Mouse (Mus musculus) heart, postnatal 36 days (tissue): ENCODE results near the gene Oas2. TPM values are rescaled to one million over a fixed set of nuclear protein-coding genes. Genes with fewer than 3 reads are reported as not detected.
"Not testable (repeated sequence)": the region's sequence is repeated elsewhere in the genome, so short reads cannot be mapped to it uniquely, and the experiment has no call there.

Experiments used
- DNase-seq, 2 experiments: peaks; one replicate each; pipeline ENCODE4 v3.0.0; 2021 to 2022
- intact Hi-C: fragments of 180-260 bp; cut with DNase I; formaldehyde crosslinking; loops from one replicate; pipeline ENCODE4 v1.15.1; 2025
- total RNA-seq, 2 experiments: library from RNA; stranded (reverse); gene quantifications; 2 replicates each; pipeline ENCODE4 v1.2.3; 2021

Oas2 gene
- total RNA-seq: 1 to 10 TPM in 1 of 2 experiments, under 1 TPM in 1; 0.80 to 2.4 TPM

GRCm38 (mm10) chr5:120749688-120750087 is at the start of gene Oas2:
TSS of gene Oas2 (minus strand) at chr5:120749853.
- DNase-seq: peak; percentile 23

DNA sequence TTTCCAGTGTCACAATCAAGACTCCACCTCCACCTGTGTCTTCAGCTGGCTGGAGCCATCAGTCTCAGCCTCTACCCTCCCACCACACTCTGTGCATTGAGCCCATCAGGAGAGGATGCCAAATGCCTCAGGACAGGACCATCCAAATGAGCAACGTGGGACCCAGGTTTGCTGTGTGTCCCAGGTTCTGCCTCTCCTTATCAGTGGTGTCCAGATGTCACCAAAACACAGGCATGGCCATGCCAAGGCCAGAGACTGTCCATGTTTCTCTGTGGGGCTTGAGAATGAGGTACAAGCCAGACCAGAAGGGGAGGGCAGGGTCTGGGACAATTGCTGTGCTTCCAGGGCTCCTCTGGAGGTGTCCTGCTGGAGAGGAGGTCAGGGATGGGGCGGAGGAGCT is 49.3 kb upstream of the Oas2 start:
- intact Hi-C loops, DNase-seq: not testable (repeated sequence)

More at GRCm38 (mm10) chr5:120749688-120750087, at the start of gene Oas2:
- intact Hi-C loops: loop anchor here (10.0 kb wide), 1 partner anchor 245 kb away; the partner anchor contains the start of gene Plbd2

GRCm38 (mm10) chr5:120798147-120798546 is 48.5 kb upstream of the Oas2 start:
- intact Hi-C loops, DNase-seq: not testable (repeated sequence)

- DNase-seq, intact Hi-C loops: not testable (repeated sequence)
Measured at GRCm38 (mm10) chr5:120795480-120796034, 45.9 kb upstream of the Oas2 start, which contains the start of gene Oas1e. TSS of gene Oas1e (minus strand) at chr5:120795530.

GRCm38 (mm10) chr5:120793043-120793442 is 43.4 kb upstream of the Oas2 start:
- peak; percentile 19 to 51 for DNase-seq
- intact Hi-C loops: no loop called here

DNA sequence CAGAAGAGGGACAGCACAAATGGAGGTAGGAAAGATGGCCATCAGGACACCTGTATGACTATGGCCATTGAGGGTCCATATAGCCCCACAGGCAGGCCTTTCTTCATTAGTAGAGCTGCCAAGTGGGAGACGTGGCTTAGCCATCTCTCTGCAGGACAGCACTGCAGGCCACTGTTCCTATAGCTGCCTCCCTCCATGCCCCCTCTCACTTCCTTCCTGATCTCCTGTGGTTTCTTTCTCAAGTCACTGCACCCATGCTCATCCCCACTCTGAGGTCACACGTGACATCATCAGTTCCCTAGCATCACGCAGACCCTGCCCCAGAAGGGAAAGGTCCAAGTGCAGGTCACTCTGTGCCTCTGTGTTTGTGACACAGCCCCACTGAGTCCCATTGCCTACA is 37.4 kb upstream of the Oas2 start:
- intact Hi-C loops: no loop called here
- DNase-seq: no peak

DNA sequence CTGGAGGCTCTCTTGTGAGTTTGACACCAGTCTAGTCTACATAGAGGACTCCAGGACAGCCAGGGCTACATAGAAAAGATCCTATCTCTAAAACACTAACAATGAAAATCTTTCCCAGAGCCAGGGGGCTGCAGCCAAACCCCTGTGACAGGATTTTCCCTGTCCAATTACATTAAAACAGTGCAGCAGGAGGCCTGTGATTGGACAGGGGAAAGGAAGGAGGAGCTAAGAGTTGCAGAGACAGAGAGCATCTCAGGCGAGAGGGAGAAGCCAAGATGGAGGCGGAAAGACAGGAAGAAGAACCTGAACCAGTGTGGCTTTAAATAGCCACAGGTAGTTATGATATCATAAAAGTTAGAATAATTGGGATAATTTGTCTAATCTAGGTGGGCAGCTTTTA is 32.8 kb upstream of the Oas2 start:
- intact Hi-C loops: no loop called here

DNA sequence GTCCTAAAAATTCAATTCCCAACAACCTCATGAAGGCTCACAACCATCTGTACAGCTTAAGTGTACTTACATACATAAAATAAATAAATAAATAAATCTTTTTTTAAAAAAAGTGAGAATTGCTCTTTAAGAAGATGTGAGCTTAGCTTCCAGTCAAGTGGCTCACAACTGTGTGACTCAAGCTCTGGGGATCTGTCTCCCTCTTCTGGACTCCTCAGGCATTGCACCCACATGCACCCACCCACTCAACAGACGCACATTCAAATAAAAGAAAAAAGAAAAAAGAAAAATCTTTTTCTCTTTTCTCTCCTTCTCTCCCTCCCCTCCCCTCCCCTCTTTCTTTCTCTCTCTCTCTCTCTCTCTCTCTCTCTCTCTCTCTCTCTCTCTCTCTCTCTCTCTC is 32.0 kb upstream of the Oas2 start:
- intact Hi-C loops: no loop called here
- DNase-seq: no peak

More for the DNA sequence above, 32.8 kb upstream of the Oas2 start:
- DNase-seq: no peak

DNA sequence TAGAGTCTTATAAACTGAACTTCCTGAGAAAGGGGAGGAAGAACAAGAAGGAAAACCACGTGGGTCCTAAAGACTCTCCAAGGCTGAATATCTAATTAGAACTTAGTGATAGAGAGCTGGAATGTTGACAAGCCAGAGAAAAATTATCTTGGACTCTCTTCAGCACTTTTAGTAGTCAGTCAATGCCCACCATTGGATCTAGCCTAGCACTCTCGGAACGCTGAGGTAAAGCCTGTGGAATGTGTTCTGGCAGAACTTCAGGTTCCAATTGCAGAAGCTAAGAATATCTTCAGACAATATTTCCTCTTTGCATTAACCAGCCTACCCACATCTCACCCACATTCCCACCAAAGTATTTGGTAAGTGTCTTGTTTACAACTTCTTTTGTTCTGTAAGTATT is 30.3 kb upstream of the Oas2 start:
- intact Hi-C loops: no loop called here
- DNase-seq: no peak

GRCm38 (mm10) chr5:120778941-120779340 is 29.3 kb upstream of the Oas2 start:
- DNase-seq: no peak
- intact Hi-C loops: no loop called here

DNA sequence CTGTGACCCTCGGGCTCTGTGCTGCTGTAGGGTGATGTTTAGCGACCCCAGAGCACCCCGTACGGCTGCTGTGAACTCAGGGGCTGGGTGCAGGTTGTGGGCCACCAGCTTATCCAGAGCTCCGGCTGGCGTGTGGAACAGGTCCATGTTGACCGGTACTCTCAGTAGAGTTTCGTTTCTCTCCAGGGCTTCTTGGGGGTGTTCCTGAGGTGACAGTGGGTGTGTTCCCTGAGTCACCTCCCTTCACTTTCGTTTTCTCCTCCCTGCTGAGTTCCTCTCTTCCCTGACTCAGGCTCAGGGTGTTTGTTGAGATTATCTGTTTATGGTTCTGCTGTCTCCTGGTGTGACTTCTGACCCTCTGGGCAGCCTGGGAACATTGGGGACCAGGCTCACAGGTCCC is 27.8 kb upstream of the Oas2 start, which contains the start of gene Oas3:
Oas3 (minus strand) TSS at position 184 of the 400 bp plus-strand sequence.
- intact Hi-C loops: no loop called here
- DNase-seq: no peak

DNA sequence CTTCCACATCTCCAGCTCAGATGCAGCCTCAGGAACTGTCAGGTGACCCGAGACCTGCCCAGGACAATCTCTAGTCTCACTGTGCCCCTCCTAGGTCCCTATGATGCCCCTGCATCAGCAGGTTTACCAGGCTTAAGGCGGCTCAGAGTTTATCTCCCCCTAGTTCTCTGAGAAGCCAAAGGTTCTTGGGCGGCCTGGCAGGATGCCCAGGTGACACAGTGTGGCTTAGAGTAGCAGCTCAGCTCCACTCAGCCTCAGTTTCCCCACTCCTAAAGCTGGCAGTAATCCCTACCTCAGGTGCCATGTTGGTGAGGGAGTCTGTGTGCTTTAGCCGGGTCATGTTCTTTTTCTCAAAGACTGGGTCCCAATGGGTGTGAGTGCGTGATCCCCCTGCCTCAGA is 27.1 kb upstream of the Oas2 start:
- intact Hi-C loops: no loop called here
- no peak for DNase-seq

DNA sequence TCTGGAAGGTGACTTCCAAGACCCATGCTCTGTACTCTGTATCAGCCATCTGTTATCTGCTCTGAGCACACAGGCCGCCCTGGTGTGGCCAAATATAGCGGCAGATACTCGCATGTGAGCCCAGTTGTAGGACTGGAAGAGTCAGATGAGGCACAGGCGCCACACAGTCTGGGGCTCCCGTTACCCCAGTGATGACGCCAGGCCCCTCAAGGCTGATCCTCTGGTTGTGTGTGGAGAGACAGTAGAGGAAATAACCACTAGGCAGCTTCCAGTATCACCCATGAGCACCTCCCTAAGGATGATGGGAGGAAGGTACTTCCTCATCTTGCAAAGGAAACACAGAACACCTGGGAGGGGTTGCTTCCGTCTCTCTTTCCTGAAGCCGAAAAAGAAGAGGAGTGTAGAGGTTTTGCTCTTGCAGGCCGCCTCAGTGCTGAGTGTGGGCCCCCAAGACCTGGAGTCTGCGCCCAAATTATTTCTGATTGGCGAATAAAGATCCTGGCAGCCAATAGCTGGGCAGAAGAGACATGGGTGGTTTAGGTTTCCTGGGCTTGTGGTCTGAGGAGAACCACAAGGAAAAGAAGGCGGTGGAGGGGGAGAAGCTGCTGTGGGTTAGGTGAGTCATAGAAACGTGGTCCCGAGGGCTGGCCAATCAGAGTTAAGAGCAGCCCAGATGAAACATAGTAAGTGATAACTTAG is 25.8 kb upstream of the Oas2 start:
- intact Hi-C loops: no loop called here
- no peak for DNase-seq

- intact Hi-C loops: no loop called here
- no peak for DNase-seq
Measured at GRCm38 (mm10) chr5:120769396-120769795, 19.7 kb upstream of the Oas2 start.

DNA sequence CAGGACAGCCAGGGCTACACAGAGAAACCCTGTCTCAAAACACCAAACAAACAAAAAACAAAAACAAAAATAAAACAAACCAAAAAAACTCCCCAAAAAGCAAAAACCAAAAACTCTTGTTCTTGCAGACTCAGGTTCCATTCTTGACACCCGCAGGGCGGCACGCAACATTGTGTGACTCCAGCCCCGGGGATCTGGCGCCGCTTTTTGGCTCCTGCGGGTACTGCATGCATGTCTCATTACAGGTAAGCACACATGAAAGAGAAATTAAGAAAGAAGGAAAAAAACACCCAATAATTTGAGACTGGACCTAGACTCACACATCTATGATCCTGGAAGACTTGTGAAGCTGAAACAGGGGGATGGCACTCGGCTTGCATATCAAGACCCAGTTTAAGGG is 15.4 kb upstream of the Oas2 start:
- DNase-seq: no peak
- intact Hi-C loops: no loop called here

- no peak for DNase-seq
- intact Hi-C loops: no loop called here
Measured at GRCm38 (mm10) chr5:120761901-120762300, 12.2 kb upstream of the Oas2 start.

- intact Hi-C loops: no loop called here
- no peak for DNase-seq
Measured at GRCm38 (mm10) chr5:120754215-120754614, 4.6 kb upstream of the Oas2 start.

DNA sequence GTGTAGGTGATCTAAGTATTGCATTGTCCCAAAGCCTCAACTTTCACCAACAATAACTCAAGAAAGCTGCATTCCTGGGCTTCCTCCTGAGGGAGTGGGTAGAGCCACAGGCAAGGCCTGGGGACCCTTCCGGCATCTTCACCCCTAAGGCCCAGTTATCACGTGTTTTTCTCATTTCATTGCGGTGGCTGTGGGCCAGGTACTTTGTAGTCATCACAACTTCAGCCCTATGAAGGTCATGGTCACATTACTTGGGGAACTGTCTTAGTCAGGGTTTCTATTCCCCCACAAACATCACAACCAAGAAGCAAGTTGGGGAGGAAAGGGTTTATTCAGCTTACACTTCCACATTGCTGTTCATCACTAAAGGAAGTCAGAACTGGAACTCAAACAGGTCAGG is 3.1 kb upstream of the Oas2 start:
- DNase-seq: no peak
- intact Hi-C loops: no loop called here

DNA sequence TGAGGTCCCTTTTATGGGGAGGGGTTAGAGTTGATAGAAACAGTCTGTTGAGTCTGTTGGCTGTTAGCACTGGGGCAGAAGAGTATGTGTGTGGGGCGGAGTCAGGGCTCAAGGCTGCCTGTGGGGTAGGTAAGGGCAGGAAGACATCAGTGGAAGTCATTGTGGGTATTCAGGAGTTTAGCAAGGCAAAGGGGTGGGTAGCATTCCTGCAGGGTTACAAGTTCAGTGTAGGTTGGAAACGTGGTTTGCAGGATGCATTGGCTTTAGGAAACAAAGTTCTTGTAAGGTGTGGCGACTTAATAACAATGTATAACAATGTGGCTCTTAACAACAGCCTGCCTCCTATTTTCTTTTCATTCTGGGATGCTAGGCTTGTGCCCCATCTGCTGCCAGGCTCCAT is 1.6 kb upstream of the Oas2 start:
- DNase-seq: no peak
- intact Hi-C loops: no loop called here

DNA sequence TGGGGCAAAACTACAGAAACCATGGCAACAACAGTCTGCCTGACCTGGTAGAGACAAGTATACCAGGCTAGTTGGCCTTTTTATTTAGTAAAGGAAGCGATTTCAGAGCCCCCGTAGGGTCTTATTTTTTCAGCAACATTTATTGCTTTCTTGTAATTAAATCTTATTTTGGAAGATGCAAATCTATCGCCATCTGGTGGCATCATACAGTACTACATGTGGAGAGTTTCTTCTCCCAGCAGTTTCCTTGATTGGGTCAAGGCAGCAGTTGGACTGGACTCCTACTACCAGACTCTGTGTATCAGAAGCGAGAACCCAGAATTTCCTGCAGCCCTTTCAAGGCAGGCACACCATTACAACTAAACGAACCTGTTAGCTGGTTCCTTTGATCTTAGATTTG is 3.2 kb downstream of the Oas2 start:
- intact Hi-C loops: loop anchor here (1.0 to 10.0 kb wide), 3 partner anchors 66 to 242 kb away; partner anchors contain the start of gene Plbd2
- peak; percentile 44 to 49 for DNase-seq

DNA sequence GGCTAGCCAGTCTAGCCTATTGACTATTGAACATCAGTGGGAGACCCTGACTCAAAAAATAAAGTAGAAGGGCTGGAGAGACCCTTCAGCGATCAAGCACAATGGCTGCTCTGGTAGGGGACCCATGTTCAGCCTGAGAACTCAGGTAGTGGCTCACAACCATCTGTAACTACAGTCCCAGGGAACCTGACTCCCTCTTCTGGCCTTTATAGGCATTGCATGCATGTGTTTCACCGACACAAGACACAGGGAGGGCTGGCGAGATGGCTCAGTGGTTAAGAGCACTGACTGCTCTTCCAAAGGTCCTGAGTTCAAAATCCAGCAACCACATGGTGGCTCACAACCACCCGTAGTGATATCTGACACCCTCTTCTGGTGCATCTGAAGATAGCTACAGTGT is 7.5 kb downstream of the Oas2 start:
- intact Hi-C loops: loop anchor here (10.0 kb wide), 1 partner anchor 237 kb away; the partner anchor contains the start of gene Plbd2
- peak in 1 of 2 experiments; percentile 26 for DNase-seq

GRCm38 (mm10) chr5:120734380-120734990 is 15.2 kb downstream of the Oas2 start:
- no peak for DNase-seq
- intact Hi-C loops: no loop called here
